Mouse (Mus musculus): ENCODE data around the gene Me3.

DNA sequence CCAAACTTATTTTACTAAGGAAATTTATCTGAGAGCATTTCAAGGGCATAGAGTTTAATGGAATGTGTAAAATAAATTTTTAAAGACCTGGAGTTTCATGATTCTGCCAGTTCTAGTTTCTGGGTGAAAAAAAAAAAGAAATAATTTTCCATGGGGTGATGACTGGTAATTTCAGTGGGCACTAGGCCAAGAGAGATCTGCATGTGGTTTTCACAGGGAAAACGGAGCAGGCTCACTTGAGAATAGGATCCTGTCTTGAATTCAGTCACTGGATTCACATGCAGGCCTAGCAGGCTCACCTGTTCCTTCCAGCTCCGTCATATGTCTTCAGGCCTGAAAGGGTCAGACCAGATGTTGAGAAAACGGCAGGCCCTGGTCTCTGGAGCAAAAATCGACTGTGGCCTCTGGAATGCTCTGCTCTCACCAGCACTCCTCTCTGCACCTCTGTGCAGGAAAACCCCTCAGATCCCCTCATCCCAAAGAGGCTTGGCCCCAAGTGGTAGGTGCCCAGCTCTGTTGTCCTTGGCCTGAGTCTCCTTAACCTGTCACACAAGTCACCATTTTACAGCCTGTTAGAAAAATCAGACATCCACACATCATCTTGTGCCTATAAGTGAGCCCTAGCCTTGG is 196.4 kb downstream of the Me3 start:
- no peak for TF ChIP-seq ZNF384 (IDR thresholded peaks at IDR 0.05; ENCODE audit: low read depth, low read length)
- TF ChIP-seq MAFK (IDR thresholded peaks at IDR 0.05; ENCODE audit: insufficient read depth, low read depth, low read length): no peak
